20 mouse cellular contexts compared by ENCODE assay signal in genomic region chr17:56131136-56131535, GRCm38 (mm10). TPM values are rescaled to one million over a fixed set of nuclear protein-coding genes. Genes with fewer than 3 reads are reported as not detected.
"Had no signal": no experiment of that assay in that cellular context is flagged by ENCODE, and none has a peak within 500 bp of the region (broad histone marks: within the 10 kb centered on the region; RNA-seq: fewer than 3 reads in every experiment).

No protein-coding gene starts in this region.

- H3K36me3 ChIP-seq: heart, embryonic 13.5 days; heart, embryonic 15.5 days; intestine, embryonic 15.5 days; limb, embryonic 13.5 days; limb, embryonic 15.5 days had no signal

- H3K4me2 ChIP-seq: heart, embryonic 11.5 days; heart, embryonic 13.5 days; heart, embryonic 15.5 days; hindbrain, embryonic 14.5 days; intestine, embryonic 15.5 days; limb, embryonic 13.5 days; limb, embryonic 15.5 days; liver, embryonic 11.5 days; liver, embryonic 13.5 days; liver, embryonic 15.5 days had no signal

- H3K27ac ChIP-seq: heart, adult 2 months; heart, embryonic 13.5 days; heart, embryonic 15.5 days; hindbrain, embryonic 14.5 days; intestine, embryonic 15.5 days; limb, embryonic 13.5 days; liver, embryonic 13.5 days; liver, embryonic 15.5 days had no signal

- H3K4me3 ChIP-seq: heart, adult 2 months; heart, embryonic 13.5 days; heart, embryonic 15.5 days; intestine, embryonic 15.5 days; limb, embryonic 13.5 days; limb, embryonic 15.5 days; liver, embryonic 13.5 days; liver, embryonic 15.5 days had no signal

- H3K27me3 ChIP-seq: intestine, embryonic 15.5 days; liver, embryonic 13.5 days; liver, embryonic 15.5 days had no signal

- H3K9ac ChIP-seq: heart, embryonic 13.5 days; heart, embryonic 15.5 days; hindbrain, embryonic 14.5 days; intestine, embryonic 15.5 days; limb, embryonic 13.5 days; limb, embryonic 15.5 days; liver, embryonic 13.5 days; liver, embryonic 15.5 days; liver, postnatal 0 days had no signal

- DNase-seq: layer of hippocampus, adult 9-11 months; layer of hippocampus, postnatal 36 days had no signal

- ATAC-seq: inflammation-experienced regulatory T-cells, adult 6 months; intestine, embryonic 15.5 days; intestine, postnatal 0 days; liver, postnatal 0 days had no signal

- H3K9me3 ChIP-seq: heart, embryonic 15.5 days; intestine, embryonic 15.5 days; limb, embryonic 13.5 days; limb, embryonic 15.5 days; liver, embryonic 13.5 days; liver, embryonic 15.5 days had no signal

RNA-seq across cellular contexts. Expression of gene Lrg1, which starts 9.3 kb away (rescaled TPM):
- total RNA-seq: left cerebral cortex, postnatal 4 days had no signal
- polyA plus RNA-seq: heart, embryonic 11.5 days; heart, embryonic 13.5 days; hindbrain, embryonic 11.5 days; inflammation-experienced regulatory T-cells, adult 6 months; kidney, embryonic 14.5 days had no signal

RNA-seq across cellular contexts. Expression of gene Plin5, which starts 13.7 kb away (rescaled TPM):
- total RNA-seq: hematopoietic stem cell, adult 5-6 weeks had no signal
- polyA plus RNA-seq: limb, embryonic 13.5 days had no signal

RNA-seq across cellular contexts. Expression of gene Plin4, which starts 21.5 kb away (rescaled TPM):
- total RNA-seq: hematopoietic stem cell, adult 5-6 weeks had no signal
- polyA plus RNA-seq: liver, embryonic 13.5 days had no signal
